Mouse (Mus musculus): ENCODE measurements around the gene D430042O09Rik.

DNA sequence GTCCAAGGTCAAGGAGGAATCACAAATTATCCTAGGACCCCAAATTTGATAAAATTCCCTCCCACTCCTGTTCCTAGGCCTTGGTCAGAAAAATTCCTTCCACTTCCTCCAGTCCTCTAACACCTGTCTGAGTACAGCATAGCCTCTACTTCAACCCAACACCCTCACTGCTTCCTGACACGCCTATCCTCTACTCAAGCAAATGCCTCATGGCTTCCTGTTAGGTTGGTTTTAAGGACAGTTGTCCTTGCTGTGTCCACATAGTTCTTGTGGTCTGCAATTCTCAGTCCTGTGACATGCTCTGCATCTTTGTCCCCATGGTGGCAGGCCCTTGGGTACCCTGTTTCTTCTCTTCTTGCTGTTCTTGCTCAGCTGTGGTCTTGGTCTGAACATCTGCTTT is 37.1 kb downstream of the D430042O09Rik start:
- no peak for TF ChIP-seq CTCF (IDR thresholded peaks at IDR 0.05; ENCODE audit: low read depth)
- TF ChIP-seq EP300 (IDR thresholded peaks at IDR 0.05; ENCODE audit: low read depth): no peak
